Mouse (Mus musculus) kidney, postnatal 0 days (tissue): ENCODE results near the gene Fbxl17. TPM values are rescaled to one million over a fixed set of nuclear protein-coding genes. Genes with fewer than 3 reads are reported as not detected.

ENCODE experiments used
- ATAC-seq: fragments of 200-750 bp; cut with Nextera tagmentation; replicated peaks from 2 replicates; pipeline ENCODE4 v1.8.0; 2017; ENCODE audit warnings: low read depth, moderate number of reproducible peaks, moderate TSS enrichment, moderate library complexity; ENCODE audit not compliant: low FRiP score
- DNase-seq: peaks from one replicate; pipeline ENCODE4 v3.0.0-alpha.2; 2016; ENCODE audit warnings: low spot score
- H3K27ac ChIP-seq: fragments of 300-500 bp; sonication (generic); 2 replicates; pipeline ENCODE4 v1.5.1; 2014; ENCODE audit warnings: mild to moderate bottlenecking
- H3K27me3 ChIP-seq: fragments of 300-500 bp; sonication (generic); 2 replicates; pipeline ENCODE4 v1.6.1; 2014; ENCODE audit warnings: low read length, mixed read lengths; ENCODE audit not compliant: insufficient read depth
- H3K36me3 ChIP-seq: fragments of 300-500 bp; sonication (generic); 2 replicates; pipeline ENCODE4 v1.6.1; 2014; ENCODE audit warnings: low read length, mixed read lengths; ENCODE audit not compliant: insufficient read depth
- H3K4me1 ChIP-seq: fragments of 300-500 bp; sonication (generic); replicated peaks from 2 replicates; pipeline ENCODE4 v1.6.1; 2014; ENCODE audit warnings: antibody characterized with exemption, low read length, mixed read lengths; ENCODE audit not compliant: insufficient read depth
- H3K4me2 ChIP-seq: fragments of 300-500 bp; sonication (generic); 2 replicates; pipeline ENCODE4 v1.6.1; 2014; ENCODE audit warnings: mild to moderate bottlenecking, low read length, moderate library complexity, mixed read lengths
- H3K4me3 ChIP-seq: fragments of 300-500 bp; sonication (generic); replicated peaks from 2 replicates; pipeline ENCODE4 v1.5.1; 2014; ENCODE audit warnings: low read depth, low read length
- H3K9ac ChIP-seq: fragments of 300-500 bp; sonication (generic); 2 replicates; pipeline ENCODE4 v1.6.1; 2014; ENCODE audit warnings: low read depth, low read length
- H3K9me3 ChIP-seq: fragments of 300-500 bp; sonication (generic); replicated peaks from 2 replicates; pipeline ENCODE4 v1.6.1; 2016; ENCODE audit warnings: low read length, inconsistent platforms, mixed read lengths
- CTCF ChIP-seq: IDR thresholded peaks from 2 replicates; pipeline ENCODE4 v1.5.1; 2016; ENCODE audit warnings: antibody characterized with exemption, low read depth, mild to moderate bottlenecking, moderate library complexity
- WGBS: fragments of 180-500 bp; shearing (Covaris S2); extraction: QIAGEN DNeasy Blood & Tissue Kit; methylation state at CpG from one replicate; pipeline ENCODE4 v1.1.7; 2014; 5-methylcytosine and 5-hydroxymethylcytosine counted together
- polyA plus RNA-seq: library from polyadenylated mRNA; unstranded; fragments of >200 nt; fragmentation: Nextera tagmentation; extraction: Ambion mirVana; gene quantifications from 2 replicates; pipeline ENCODE4 v1.2.1, GENCODE M21; 2015

Gene Fbxl17
- polyA plus RNA-seq, 1 experiment from 2014 or later = 9.0 TPM

DNA sequence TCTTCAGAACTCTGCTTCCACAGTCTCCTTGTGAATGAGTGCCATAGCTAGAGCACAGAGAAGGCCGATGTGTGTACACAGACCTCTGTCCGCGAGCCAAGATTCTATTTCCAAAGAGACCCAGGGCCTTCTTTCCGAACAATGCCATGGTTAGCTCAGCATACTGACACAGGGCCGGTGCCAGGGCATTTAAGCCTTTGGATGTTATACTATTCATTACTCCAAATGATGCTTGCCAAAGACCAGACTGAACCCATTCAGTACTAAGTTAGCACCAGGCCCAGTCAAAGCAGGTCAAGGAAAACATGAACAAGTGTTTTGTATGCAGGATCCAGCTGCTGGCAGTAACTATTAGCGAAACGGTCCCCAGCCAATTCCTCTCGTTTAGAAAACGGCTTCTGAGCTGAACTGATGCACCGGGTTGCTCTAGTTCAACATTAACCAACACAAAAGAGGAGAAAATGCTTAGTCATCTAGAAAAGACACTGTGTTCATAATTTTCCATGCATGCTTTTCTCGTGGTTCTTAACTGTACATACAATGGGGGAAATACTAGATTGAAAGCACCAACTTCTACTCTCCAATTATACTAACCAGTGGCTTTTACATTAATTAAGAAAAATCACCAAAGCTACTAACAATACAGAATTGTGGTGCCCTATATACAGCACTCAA is 214.4 kb downstream of the Fbxl17 start:
- no peaks in the 10 kb centered on the region for H3K36me3 ChIP-seq
- no peaks in the 10 kb centered on the region for H3K9me3 ChIP-seq
- no peak overlapping the region for H3K27ac ChIP-seq
- no peak for ATAC-seq
- H3K4me3 ChIP-seq = no peak overlapping the region
- no peak for TF ChIP-seq CTCF
- no peaks in the 10 kb centered on the region for H3K27me3 ChIP-seq
- WGBS = 67% methylated on average over 11 of the region's 11 CpGs
- H3K9ac ChIP-seq = no peak overlapping the region
- H3K4me2 ChIP-seq = no peak overlapping the region
- H3K4me1 ChIP-seq = no peaks in the 10 kb centered on the region
- DNase-seq = no peak

DNA sequence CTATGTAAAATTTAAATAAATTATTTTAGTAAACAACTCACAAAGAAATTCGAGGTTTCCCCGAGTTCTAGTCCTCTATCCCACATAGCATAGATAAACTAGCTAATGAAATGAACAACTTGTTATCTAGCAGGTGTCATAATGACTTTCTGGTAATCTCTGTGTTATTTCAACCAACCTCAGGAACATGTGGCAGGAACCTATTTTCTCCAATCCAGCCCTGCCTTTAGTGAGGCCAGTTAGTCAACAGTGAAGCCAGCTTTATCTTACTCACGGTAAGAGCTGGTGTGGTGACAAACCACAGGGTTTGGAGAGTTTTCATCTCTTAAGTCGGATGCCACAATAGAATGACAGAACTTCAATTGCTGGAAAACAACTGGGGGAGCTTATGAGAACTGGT is 215.7 kb downstream of the Fbxl17 start:
- Histone ChIP-seq H3K9me3 (no peaks in the 10 kb centered on the region), H3K4me1 (no peaks in the 10 kb centered on the region), H3K4me3 (no peak overlapping the region), H3K9ac (no peak overlapping the region), H3K27me3 (no peaks in the 10 kb centered on the region), H3K27ac (no peak overlapping the region), H3K36me3 (no peaks in the 10 kb centered on the region), H3K4me2 (no peak overlapping the region)
- TF ChIP-seq CTCF = no peak
- ATAC-seq (no peak), DNase-seq (no peak)
- 91% methylated on average over 4 of the region's 4 CpGs for WGBS

DNA sequence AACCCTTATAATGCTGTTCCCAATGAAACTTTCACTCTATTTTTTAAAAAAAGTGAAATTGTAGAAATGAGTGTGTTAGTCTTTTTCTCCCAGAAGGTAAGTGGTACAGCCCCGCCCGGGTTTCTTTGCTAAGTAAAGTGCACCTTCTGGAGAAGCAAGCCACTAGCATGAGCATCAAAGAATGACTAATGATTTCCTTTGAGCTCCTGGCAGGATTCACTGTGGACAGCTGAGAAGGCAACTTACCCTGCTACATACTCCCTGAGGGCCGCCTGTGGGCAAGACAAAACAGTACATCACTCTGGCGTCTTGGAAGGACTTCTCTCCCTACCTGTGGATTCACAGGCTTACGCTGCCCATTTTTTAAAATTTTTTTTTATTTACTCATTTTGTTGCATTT is 217.8 kb downstream of the Fbxl17 start:
- H3K4me2 ChIP-seq = no peak overlapping the region
- no peak overlapping the region for H3K4me3 ChIP-seq
- 67% methylated on average over 5 of the region's 5 CpGs for WGBS
- no peaks in the 10 kb centered on the region for H3K27me3 ChIP-seq
- TF ChIP-seq CTCF = no peak
- H3K9me3 ChIP-seq = no peaks in the 10 kb centered on the region
- no peak overlapping the region for H3K9ac ChIP-seq
- no peaks in the 10 kb centered on the region for H3K36me3 ChIP-seq
- DNase-seq = no peak
- no peak for ATAC-seq
- no peaks in the 10 kb centered on the region for H3K4me1 ChIP-seq
- no peak overlapping the region for H3K27ac ChIP-seq

- no peak for TF ChIP-seq CTCF
- H3K4me1 ChIP-seq = no peaks in the 10 kb centered on the region
- H3K9me3 ChIP-seq = no peaks in the 10 kb centered on the region
- H3K27me3 ChIP-seq = no peaks in the 10 kb centered on the region
- no peak for ATAC-seq
- no peak overlapping the region for H3K27ac ChIP-seq
- no peaks in the 10 kb centered on the region for H3K36me3 ChIP-seq
- no peak for DNase-seq
- WGBS = 69% methylated on average over 2 of the region's 2 CpGs
- H3K4me3 ChIP-seq = no peak overlapping the region
- H3K9ac ChIP-seq = no peak overlapping the region
- no peak overlapping the region for H3K4me2 ChIP-seq
These were observed 218.8 kb downstream of the Fbxl17 start for GRCm38 (mm10) chr17:63280990-63281389.

DNA sequence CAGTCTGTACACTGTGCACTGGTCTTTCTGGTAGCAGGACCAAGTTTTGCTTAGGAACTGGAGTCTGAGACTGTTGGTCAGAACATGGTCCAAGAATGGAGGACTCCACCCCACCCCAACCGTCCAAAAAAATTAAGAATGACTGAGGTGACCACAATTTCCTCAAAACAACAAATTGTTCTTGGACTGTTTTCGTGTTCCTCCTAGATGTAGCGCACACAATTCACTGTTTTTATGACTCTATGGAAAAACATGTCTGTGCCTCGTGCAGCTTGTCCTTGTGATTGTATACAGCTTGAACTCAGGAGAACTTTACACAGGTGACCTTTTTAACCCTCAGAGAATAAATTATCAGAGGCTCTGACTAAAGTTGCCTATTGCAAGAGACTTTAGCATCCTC is 220.7 kb downstream of the Fbxl17 start:
- no peaks in the 10 kb centered on the region for H3K36me3 ChIP-seq
- no peaks in the 10 kb centered on the region for H3K4me1 ChIP-seq
- H3K4me2 ChIP-seq = no peak overlapping the region
- peak; percentile 85 for DNase-seq
- H3K27me3 ChIP-seq = no peaks in the 10 kb centered on the region
- H3K4me3 ChIP-seq = no peak overlapping the region
- no peak overlapping the region for H3K9ac ChIP-seq
- 26% methylated on average over 4 of the region's 4 CpGs for WGBS
- no peak; the same call in 1 of the 2 replicates for ATAC-seq
- 0 out of 2 replicates have a peak overlapping the region, but pooled peaks have one; percentile 47 for H3K27ac ChIP-seq
- no peak for TF ChIP-seq CTCF
- H3K9me3 ChIP-seq = no peaks in the 10 kb centered on the region

GRCm38 (mm10) chr17:63273353-63273752 is 226.5 kb downstream of the Fbxl17 start:
- Histone ChIP-seq H3K9me3 (no peaks in the 10 kb centered on the region), H3K4me1 (no peaks in the 10 kb centered on the region), H3K4me3 (no peak overlapping the region), H3K27me3 (no peaks in the 10 kb centered on the region), H3K27ac (no peak overlapping the region), H3K9ac (no peak overlapping the region), H3K36me3 (no peaks in the 10 kb centered on the region), H3K4me2 (no peak overlapping the region)
- no peak for DNase-seq
- TF ChIP-seq CTCF = no peak
- WGBS = 95% methylated on average over 2 of the region's 2 CpGs
- no peak for ATAC-seq

- no peak for DNase-seq
- H3K27ac ChIP-seq = no peak overlapping the region
- H3K4me1 ChIP-seq = no peaks in the 10 kb centered on the region
- ATAC-seq = no peak
- H3K4me3 ChIP-seq = no peak overlapping the region
- TF ChIP-seq CTCF = 0 out of 2 replicates have a peak, but pooled peaks have one; percentile 8
- no peaks in the 10 kb centered on the region for H3K36me3 ChIP-seq
- H3K4me2 ChIP-seq = no peak overlapping the region
- H3K27me3 ChIP-seq = no peaks in the 10 kb centered on the region
- H3K9me3 ChIP-seq = no peaks in the 10 kb centered on the region
- H3K9ac ChIP-seq = no peak overlapping the region
These were observed 226.9 kb downstream of the Fbxl17 start for GRCm38 (mm10) chr17:63272914-63273313.
